Mouse (Mus musculus) central nervous system, embryonic 14 days (tissue): ENCODE data around the gene Gm6482. TPM values are rescaled to one million over a fixed set of nuclear protein-coding genes. Genes with fewer than 3 reads are reported as not detected.

ENCODE experiments used
- polyA plus RNA-seq: library from polyadenylated mRNA; depleted of rRNA; stranded (reverse); fragments of >200 nt; gene quantifications from 2 replicates; pipeline ENCODE4 v1.2.3, GENCODE M21; 2012; rRNA removed

Gene Gm6482
- polyA plus RNA-seq: not detected in 2 replicates

DNA sequence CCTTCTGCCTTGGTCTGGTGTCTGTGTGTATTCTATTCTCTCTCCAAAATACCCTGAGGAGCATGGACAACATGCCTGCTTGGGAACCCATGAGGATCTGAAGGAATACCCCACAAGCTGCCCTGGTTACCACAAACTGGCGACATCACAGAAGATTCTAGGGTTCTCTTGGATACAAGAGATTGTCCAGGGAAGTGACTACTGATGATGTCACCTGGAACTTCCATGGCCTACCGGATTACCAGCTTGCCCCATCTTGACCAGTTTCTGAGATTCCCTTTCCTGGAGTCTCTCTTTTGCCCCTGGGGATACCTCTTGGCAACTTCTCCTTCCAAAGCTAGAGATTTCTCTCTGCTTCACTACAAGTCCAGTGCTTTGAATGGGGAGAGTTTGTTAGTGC lies at the start of gene Gm6482:
Gene Gm6482, minus strand, starts transcription at position 101 of the 400 bp plus-strand sequence.

DNA sequence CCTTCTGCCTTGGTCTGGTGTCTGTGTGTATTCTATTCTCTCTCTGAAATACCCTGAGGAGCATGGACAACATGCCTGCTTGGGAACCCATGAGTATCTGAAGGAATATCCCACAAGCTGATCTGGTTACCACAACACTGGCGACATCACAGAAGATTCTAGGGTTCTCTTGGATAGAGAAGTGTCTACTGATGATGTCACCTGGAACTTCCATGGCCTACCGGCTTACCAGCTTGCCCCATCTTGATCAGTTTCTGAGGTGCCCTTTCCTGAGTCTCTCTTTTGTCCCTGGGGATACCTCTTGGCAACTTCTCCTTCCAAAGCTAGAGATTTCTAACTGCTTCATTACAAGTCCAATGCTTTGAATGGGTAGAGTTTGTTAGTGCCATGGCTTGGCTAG lies 45.3 kb upstream of the Gm6482 start, which contains the start of gene Gm7954:
Gene Gm7954, minus strand, starts transcription at position 101 of the 400 bp plus-strand sequence.

DNA sequence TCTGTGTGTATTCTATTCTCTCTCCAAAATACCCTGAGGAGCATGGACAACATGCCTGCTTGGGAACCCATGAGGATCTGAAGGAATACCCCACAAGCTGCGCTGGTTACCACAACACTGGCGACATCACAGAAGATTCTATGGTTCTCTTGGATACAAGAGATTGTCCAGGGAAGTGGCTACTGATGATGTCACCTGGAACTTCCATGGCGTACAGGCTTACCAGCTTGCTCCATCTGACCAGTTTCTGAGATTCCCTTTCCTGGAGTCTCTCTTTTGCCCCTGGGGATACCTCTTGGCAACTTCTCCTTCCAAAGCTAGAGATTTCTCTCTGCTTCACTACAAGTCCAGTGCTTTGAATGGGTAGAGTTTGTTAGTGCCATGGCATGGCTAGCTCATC lies 21.8 kb downstream of the Gm6482 start, which contains the start of gene Gm7945:
Gene Gm7945, minus strand, starts transcription at position 101 of the 400 bp plus-strand sequence.

Other genes starting within 250 kb of the Gm6482 start
- not detected in 2 replicates for gene Sftpd, start 223.1 kb downstream of the Gm6482 start, polyA plus RNA-seq
- gene Gm2832, start 129.5 kb downstream of the Gm6482 start, polyA plus RNA-seq: 0.18 and 0.26 TPM in 2 replicates
- not detected in 2 replicates for gene Gm5798, start 59.7 kb downstream of the Gm6482 start, polyA plus RNA-seq
- not detected in 2 replicates for gene Gm7945, start 21.9 kb downstream of the Gm6482 start, polyA plus RNA-seq
- not detected in 2 replicates for gene Gm7954, start 45.2 kb upstream of the Gm6482 start, polyA plus RNA-seq
- not detected in 2 replicates for gene Gm3486, start 81.2 kb upstream of the Gm6482 start, polyA plus RNA-seq
- gene Gm7970, start 147.3 kb upstream of the Gm6482 start, polyA plus RNA-seq: not detected in 2 replicates
- not detected in 2 replicates for gene 1700049E17Rik2, start 164.9 kb upstream of the Gm6482 start, polyA plus RNA-seq
- gene Gm3072, start 216.3 kb upstream of the Gm6482 start, polyA plus RNA-seq: not detected in 2 replicates
- not detected in 2 replicates for gene Gm3676, start 238.2 kb upstream of the Gm6482 start, polyA plus RNA-seq